Mouse (Mus musculus): ENCODE data around the gene Ceacam10. TPM values are rescaled to one million over a fixed set of nuclear protein-coding genes. Genes with fewer than 3 reads are reported as not detected.

Ceacam10 gene
- not detected for polyA plus RNA-seq (2017; shearing (Covaris generic))

DNA sequence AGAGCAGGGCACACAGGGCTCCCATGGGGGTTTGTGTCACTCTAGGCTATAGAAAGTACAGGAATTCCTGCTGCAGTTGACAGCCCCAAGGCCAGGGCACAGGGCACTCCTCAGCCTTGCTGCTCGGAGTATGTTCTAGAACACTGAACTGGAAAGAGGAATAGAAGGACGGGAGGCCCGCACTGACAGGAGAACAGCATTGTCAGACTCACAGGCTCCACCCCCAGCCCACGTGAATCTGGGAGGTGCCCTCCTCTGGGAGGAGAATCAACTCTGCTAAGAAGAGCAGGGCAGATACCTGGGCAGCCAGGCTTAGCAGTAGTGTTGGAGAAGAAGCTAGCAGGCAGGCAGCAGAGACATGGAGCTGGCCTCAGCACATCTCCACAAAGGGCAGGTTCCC, at the start of gene Ceacam10:
Gene Ceacam10, plus strand, starts transcription at position 289 of the 400 bp plus-strand sequence.

DNA sequence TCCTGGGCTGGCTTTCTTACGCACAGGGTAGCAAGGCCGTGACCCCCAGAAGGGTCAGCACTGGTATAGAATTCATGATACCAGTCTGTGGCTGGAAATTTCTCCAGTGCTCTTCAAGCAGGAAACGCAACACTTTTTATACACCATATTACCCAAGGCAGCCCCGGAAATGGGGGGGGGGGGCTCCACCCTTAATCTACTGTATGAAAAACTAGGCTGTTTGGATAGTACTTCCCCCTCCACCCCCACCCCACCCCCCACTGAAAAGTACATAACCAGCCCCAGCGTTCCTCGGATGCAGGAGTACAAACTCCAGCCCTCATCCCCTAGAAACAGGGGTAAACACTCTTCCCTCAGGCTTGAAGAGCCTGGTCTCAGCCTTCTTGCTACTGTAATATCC, 16.8 kb upstream of the Ceacam10 start, which contains the start of gene Cd177:
Gene Cd177, minus strand, starts transcription at position 101 of the 400 bp plus-strand sequence.

Other genes with a start within 250 kb of the Ceacam10 start
- 0.67 TPM for gene Irgq, start 246.5 kb upstream of the Ceacam10 start, polyA plus RNA-seq (2017; shearing (Covaris generic))
- not detected for gene Pinlyp, start 231.1 kb upstream of the Ceacam10 start, polyA plus RNA-seq (2017; shearing (Covaris generic))
- 71.9 TPM for gene Xrcc1, start 230.9 kb upstream of the Ceacam10 start, polyA plus RNA-seq (2017; shearing (Covaris generic))
- gene Ethe1, start 189.7 kb upstream of the Ceacam10 start, polyA plus RNA-seq (2017; shearing (Covaris generic)) = 13.7 TPM
- gene Zfp575, start 189.6 kb upstream of the Ceacam10 start, polyA plus RNA-seq (2017; shearing (Covaris generic)) = not detected
- 1.1 TPM for gene Phldb3, start 166.4 kb upstream of the Ceacam10 start, polyA plus RNA-seq (2017; shearing (Covaris generic))
- gene Lypd3, start 140.7 kb upstream of the Ceacam10 start, polyA plus RNA-seq (2017; shearing (Covaris generic)) = not detected
- not detected for gene Tex101, start 100.5 kb upstream of the Ceacam10 start, polyA plus RNA-seq (2017; shearing (Covaris generic))
- gene BC049730, start 68.0 kb upstream of the Ceacam10 start, polyA plus RNA-seq (2017; shearing (Covaris generic)) = not detected
- not detected for gene Gm4763, start 50.3 kb upstream of the Ceacam10 start, polyA plus RNA-seq (2017; shearing (Covaris generic))
- gene Cd177, start 16.9 kb upstream of the Ceacam10 start, polyA plus RNA-seq (2017; shearing (Covaris generic)) = 0.62 TPM
- gene Gm9844, start 85.0 kb downstream of the Ceacam10 start, polyA plus RNA-seq (2017; shearing (Covaris generic)) = 19.4 TPM
- gene Lypd4, start 92.7 kb downstream of the Ceacam10 start, polyA plus RNA-seq (2017; shearing (Covaris generic)) = not detected
- gene Dmrtc2, start 92.9 kb downstream of the Ceacam10 start, polyA plus RNA-seq (2017; shearing (Covaris generic)) = not detected
- 6,689 TPM for gene Rps19, start 107.2 kb downstream of the Ceacam10 start, polyA plus RNA-seq (2017; shearing (Covaris generic))
- gene Cd79a, start 120.2 kb downstream of the Ceacam10 start, polyA plus RNA-seq (2017; shearing (Covaris generic)) = 7.3 TPM
- 593 TPM for gene Arhgef1, start 125.7 kb downstream of the Ceacam10 start, polyA plus RNA-seq (2017; shearing (Covaris generic))
- gene Gm4881, start 167.3 kb downstream of the Ceacam10 start, polyA plus RNA-seq (2017; shearing (Covaris generic)) = not detected
- gene Rabac1, start 195.5 kb downstream of the Ceacam10 start, polyA plus RNA-seq (2017; shearing (Covaris generic)) = 801 TPM
- gene Atp1a3, start 228.8 kb downstream of the Ceacam10 start, polyA plus RNA-seq (2017; shearing (Covaris generic)) = 4.7 TPM

Data from CD4-positive, CD25-positive, alpha-beta regulatory T cell, adult 9 weeks (primary cell).